Mouse (Mus musculus) regulatory T cell (primary cell): Measurements from ENCODE around the gene Nudt11.

ENCODE experiments used
- in situ Hi-C: fragments of 300-600 bp; cut with MboI, MseI; formaldehyde crosslinking; loops from one replicate; pipeline ENCODE4 v1.15.1; 2025; ENCODE audit warnings: high pct_unique_total_duplicates

Gene Nudt11

GRCm38 (mm10) chrX:6047066-6047935, at the start of gene Nudt11:
Gene Nudt11, plus strand, starts transcription at chrX:6047453.
- in situ Hi-C loops, result loop anchor here (5.0 kb wide), 1 partner anchor 125 kb away; the partner anchor contains the start of gene Nudt10

GRCm38 (mm10) chrX:6047936-6048614, 822 bp downstream of the Nudt11 start:
- in situ Hi-C loops, result loop anchor here (5.0 kb wide), 1 partner anchor 124 kb away; the partner anchor contains the start of gene Nudt10

DNA sequence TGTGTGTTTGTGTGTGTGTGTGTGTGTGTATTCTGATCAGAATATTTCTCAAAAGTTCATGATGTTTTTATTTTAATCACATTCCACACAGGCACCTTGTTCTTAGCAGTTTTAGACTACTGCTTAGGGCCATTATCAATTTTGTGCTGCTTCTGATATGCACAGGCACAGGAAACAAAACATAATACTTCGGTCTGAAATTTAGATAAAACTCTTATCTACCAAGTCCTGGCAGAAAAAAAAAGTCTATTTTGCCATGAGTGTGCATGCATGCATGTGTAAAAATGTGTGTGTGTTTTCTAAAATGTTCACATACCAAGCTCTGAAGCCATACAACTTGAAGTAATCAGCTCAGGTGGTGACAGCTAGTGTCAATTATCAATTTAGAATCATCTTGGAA, 14.3 kb downstream of the Nudt11 start:
- in situ Hi-C loops, result no loop called here

GRCm38 (mm10) chrX:6082954-6083680, 35.9 kb downstream of the Nudt11 start, which contains the start of gene AU022751:
Gene AU022751, minus strand, starts transcription at chrX:6083419.
- in situ Hi-C loops, result no loop called here

DNA sequence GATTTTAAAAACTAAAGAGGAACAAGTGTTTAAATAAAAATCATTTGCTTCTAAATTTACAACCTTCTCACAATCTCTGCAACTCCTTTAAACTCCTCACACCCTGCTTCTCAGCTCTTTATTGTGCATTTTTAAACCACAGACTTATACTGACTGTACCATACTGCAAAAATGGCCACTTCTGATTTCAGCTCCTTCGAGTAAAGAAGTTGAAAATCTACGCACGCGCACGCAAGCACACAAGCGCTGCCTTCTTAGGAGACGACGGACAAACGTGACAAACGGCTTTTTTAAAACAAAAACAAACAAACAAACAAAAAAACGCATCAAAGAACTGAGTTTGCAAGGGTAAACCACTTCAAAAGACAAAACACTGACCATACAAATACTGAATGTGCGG, 44.3 kb downstream of the Nudt11 start:
- in situ Hi-C loops, result no loop called here

GRCm38 (mm10) chrX:6091996-6092757, 44.9 kb downstream of the Nudt11 start:
- in situ Hi-C loops, result no loop called here
